Mouse (Mus musculus) MEL (cell line): ENCODE data around the gene Cited2. TPM values are rescaled to one million over a fixed set of nuclear protein-coding genes. Genes with fewer than 3 reads are reported as not detected.

ENCODE experiments used
- DNase-seq: peaks from one replicate; pipeline ENCODE4 v3.0.0; 2011; ENCODE audit warnings: low read depth, low spot score
- H3K27ac ChIP-seq: 2 replicates; pipeline ENCODE4 v1.5.1; 2012; ENCODE audit warnings: low read depth, mild to moderate bottlenecking, control low read depth, low read length, moderate library complexity; ENCODE audit not compliant: control insufficient read depth
- H3K27me3 ChIP-seq, 2 experiments: fragments of 150-350 bp in 1 of 2; sonication (generic) in 1 of 2; 2 replicates each; pipeline ENCODE4 v1.6.1; 2012; ENCODE audit warnings: low read length in 2 of 2, mild to moderate bottlenecking in 2 of 2, improper control_type of control experiment in 1 of 2, moderate library complexity in 1 of 2; ENCODE audit not compliant: insufficient read depth in 2 of 2, control insufficient read depth in 1 of 2
- H3K36me3 ChIP-seq, 2 experiments: 2 replicates each; pipeline ENCODE4 v1.6.1; 2012 to 2014; ENCODE audit warnings: low read length in 2 of 2, improper control_type of control experiment in 1 of 2, inconsistent platforms in 1 of 2, mild to moderate bottlenecking in 1 of 2; ENCODE audit not compliant: insufficient read depth in 2 of 2, control insufficient read depth in 1 of 2
- H3K4me1 ChIP-seq, 2 experiments: fragments of 150-350 bp in 1 of 2; sonication (generic) in 1 of 2; 2 replicates each; pipeline ENCODE4 v1.6.1; 2012; ENCODE audit warnings: low read length in 2 of 2, improper control_type of control experiment in 1 of 2, mild to moderate bottlenecking in 1 of 2; ENCODE audit not compliant: insufficient read depth in 2 of 2, control insufficient read depth in 1 of 2
- H3K4me3 ChIP-seq, 2 experiments: fragments of 150-350 bp in 1 of 2; sonication (generic) in 1 of 2; 2 replicates each; pipeline ENCODE4 v1.5.1; 2012; ENCODE audit warnings: low read depth in 2 of 2, low read length in 2 of 2, mild to moderate bottlenecking in 2 of 2, moderate library complexity in 2 of 2, control low read depth in 1 of 2, improper control_type of control experiment in 1 of 2; ENCODE audit not compliant: control insufficient read depth in 1 of 2, insufficient read depth in 1 of 2
- H3K79me2 ChIP-seq: 2 replicates; pipeline ENCODE4 v1.6.1; 2012; ENCODE audit warnings: mild to moderate bottlenecking, low read length, moderate library complexity; ENCODE audit not compliant: control insufficient read depth, poor library complexity, insufficient read depth
- H3K9ac ChIP-seq: 2 replicates; pipeline ENCODE4 v1.6.1; 2012; ENCODE audit warnings: low read depth, mild to moderate bottlenecking, control low read depth, low read length, moderate library complexity; ENCODE audit not compliant: control insufficient read depth, poor library complexity, severe bottlenecking
- H3K9me3 ChIP-seq: fragments of 150-350 bp; sonication (generic); replicated peaks from 2 replicates; pipeline ENCODE4 v1.6.1; 2012; ENCODE audit warnings: mild to moderate bottlenecking, low read length, improper control_type of control experiment, moderate library complexity; ENCODE audit not compliant: insufficient read depth
- BHLHE40 ChIP-seq: IDR thresholded peaks from 2 replicates; pipeline ENCODE4 v1.6.1; 2012; ENCODE audit warnings: low read depth, mild to moderate bottlenecking, inconsistent platforms, low read length, improper control_type of control experiment, borderline replicate concordance
- CHD2 ChIP-seq: IDR thresholded peaks from 2 replicates; pipeline ENCODE4 v1.6.1; 2011; ENCODE audit warnings: low read length, improper control_type of control experiment
- CTCF ChIP-seq, 3 experiments: IDR thresholded peaks in 2 of 3; conservative IDR thresholded peaks in 1 of 3; 2 replicates each; pipeline ENCODE4 v1.5.1; 2011 to 2012; ENCODE audit warnings: low read length in 3 of 3, low read depth in 2 of 3, mild to moderate bottlenecking in 2 of 3, improper control_type of control experiment in 1 of 3, inconsistent platforms in 1 of 3, mixed read lengths in 1 of 3, moderate library complexity in 1 of 3; ENCODE audit not compliant: control insufficient read depth in 1 of 3, insufficient read depth in 1 of 3, poor library complexity in 1 of 3, severe bottlenecking in 1 of 3
- E2F4 ChIP-seq: IDR thresholded peaks from 2 replicates; pipeline ENCODE4 v1.6.1; 2011; ENCODE audit warnings: low read depth, low read length, improper control_type of control experiment, borderline replicate concordance
- ELF1 ChIP-seq: IDR thresholded peaks from 2 replicates; pipeline ENCODE4 v1.6.1; 2014; ENCODE audit warnings: low read depth, mild to moderate bottlenecking, inconsistent platforms, low read length, improper control_type of control experiment, moderate library complexity
- EP300 ChIP-seq, 2 experiments: IDR thresholded peaks; 2 replicates each; pipeline ENCODE4 v1.6.1; 2011; ENCODE audit warnings: improper control_type of control experiment in 2 of 2, low read length in 2 of 2, low read depth in 1 of 2, mild to moderate bottlenecking in 1 of 2
- ETS1 ChIP-seq: IDR thresholded peaks from 2 replicates; pipeline ENCODE4 v1.6.1; 2012; ENCODE audit warnings: low read depth, mild to moderate bottlenecking, inconsistent platforms, low read length, improper control_type of control experiment, moderate library complexity
- GABPA ChIP-seq: IDR thresholded peaks from 2 replicates; pipeline ENCODE4 v1.6.1; 2012; ENCODE audit warnings: low read depth, mild to moderate bottlenecking, inconsistent platforms, low read length, improper control_type of control experiment, moderate library complexity
- GATA1 ChIP-seq: IDR thresholded peaks from 2 replicates; pipeline ENCODE4 v1.6.1; 2011; ENCODE audit warnings: low read depth, low read length, improper control_type of control experiment
- HCFC1 ChIP-seq: IDR thresholded peaks from 2 replicates; pipeline ENCODE4 v1.6.1; 2012; ENCODE audit warnings: low read depth, mild to moderate bottlenecking, inconsistent platforms, low read length, improper control_type of control experiment, moderate library complexity
- JUND ChIP-seq: IDR thresholded peaks from 2 replicates; pipeline ENCODE4 v1.6.1; 2011; ENCODE audit warnings: low read depth, mild to moderate bottlenecking, improper control_type of control experiment, low read length
- KAT2A ChIP-seq: conservative IDR thresholded peaks from 2 replicates; pipeline ENCODE4 v1.6.1; 2012; ENCODE audit warnings: low read depth, low read length, improper control_type of control experiment, inconsistent platforms
- MAX ChIP-seq: IDR thresholded peaks from 2 replicates; pipeline ENCODE4 v1.6.1; 2011; ENCODE audit warnings: low read length, improper control_type of control experiment
- MAZ ChIP-seq: IDR thresholded peaks from 2 replicates; pipeline ENCODE4 v1.6.1; 2012; ENCODE audit warnings: low read depth, mild to moderate bottlenecking, inconsistent platforms, low read length, improper control_type of control experiment
- MEF2A ChIP-seq: IDR thresholded peaks from 2 replicates; pipeline ENCODE4 v1.6.1; 2014; ENCODE audit warnings: low read depth, mild to moderate bottlenecking, inconsistent platforms, low read length, improper control_type of control experiment; ENCODE audit not compliant: poor library complexity, insufficient replicate concordance, severe bottlenecking; ENCODE audit errors: extremely low read depth
- MYB ChIP-seq: IDR thresholded peaks from 2 replicates; pipeline ENCODE4 v1.6.1; 2011; ENCODE audit warnings: mild to moderate bottlenecking, low read depth, low read length, improper control_type of control experiment
- MYC ChIP-seq: IDR thresholded peaks from 2 replicates; pipeline ENCODE4 v1.6.1; 2011; ENCODE audit warnings: low read depth, mild to moderate bottlenecking, low read length, improper control_type of control experiment, moderate library complexity
- NELFE ChIP-seq: IDR thresholded peaks from 2 replicates; pipeline ENCODE4 v1.6.1; 2011; ENCODE audit warnings: low read depth, low read length, improper control_type of control experiment
- POLR2A ChIP-seq, 2 experiments: IDR thresholded peaks; 2 replicates each; pipeline ENCODE4 v1.6.1; 2011 to 2012; ENCODE audit warnings: low read length in 2 of 2, mild to moderate bottlenecking in 2 of 2, control low read depth in 1 of 2, improper control_type of control experiment in 1 of 2, low read depth in 1 of 2, moderate library complexity in 1 of 2; ENCODE audit not compliant: control insufficient read depth in 1 of 2, insufficient read depth in 1 of 2, poor library complexity in 1 of 2
- POLR2AphosphoS2 ChIP-seq: IDR thresholded peaks from 2 replicates; pipeline ENCODE4 v1.6.1; 2011; ENCODE audit warnings: low read length, improper control_type of control experiment
- POLR2AphosphoS5 ChIP-seq: IDR thresholded peaks from 2 replicates; pipeline ENCODE4 v1.6.1; 2012; ENCODE audit warnings: low read depth, borderline replicate concordance, mild to moderate bottlenecking, inconsistent platforms, low read length, moderate library complexity, mixed read lengths
- SIN3A ChIP-seq: IDR thresholded peaks from 2 replicates; pipeline ENCODE4 v1.6.1; 2012; ENCODE audit warnings: low read length, improper control_type of control experiment, inconsistent platforms
- TAL1 ChIP-seq: IDR thresholded peaks from 2 replicates; pipeline ENCODE4 v1.6.1; 2012; ENCODE audit warnings: mild to moderate bottlenecking, inconsistent platforms, low read length, moderate library complexity, mixed read lengths
- TBP ChIP-seq: IDR thresholded peaks from 2 replicates; pipeline ENCODE4 v1.8.0; 2011; ENCODE audit warnings: low read depth, low read length, improper control_type of control experiment
- TCF12 ChIP-seq: IDR thresholded peaks from 2 replicates; pipeline ENCODE4 v1.6.1; 2014; ENCODE audit warnings: low read depth, mild to moderate bottlenecking, inconsistent platforms, low read length, improper control_type of control experiment, moderate library complexity
- UBTF ChIP-seq: IDR thresholded peaks from 2 replicates; pipeline ENCODE4 v1.6.1; 2012; ENCODE audit warnings: low read depth, mild to moderate bottlenecking, inconsistent platforms, low read length, improper control_type of control experiment, moderate library complexity, borderline replicate concordance; ENCODE audit not compliant: insufficient read depth
- USF2 ChIP-seq, 2 experiments: IDR thresholded peaks; 2 replicates each; pipeline ENCODE4 v1.6.1; 2011 to 2012; ENCODE audit warnings: improper control_type of control experiment in 2 of 2, low read length in 2 of 2, borderline replicate concordance in 1 of 2, inconsistent platforms in 1 of 2, low read depth in 1 of 2, mild to moderate bottlenecking in 1 of 2; ENCODE audit not compliant: insufficient read depth in 1 of 2
- ZC3H11A ChIP-seq: IDR thresholded peaks from 2 replicates; pipeline ENCODE4 v1.6.1; 2012; ENCODE audit warnings: low read depth, mild to moderate bottlenecking, inconsistent platforms, low read length, improper control_type of control experiment
- ZKSCAN1 ChIP-seq: IDR thresholded peaks from 2 replicates; pipeline ENCODE4 v1.6.1; 2012; ENCODE audit warnings: low read depth, mild to moderate bottlenecking, inconsistent platforms, low read length, improper control_type of control experiment, moderate library complexity
- ZMIZ1 ChIP-seq: IDR thresholded peaks from 2 replicates; pipeline ENCODE4 v1.6.1; 2012; ENCODE audit warnings: low read depth, mild to moderate bottlenecking, inconsistent platforms, low read length, improper control_type of control experiment, moderate library complexity
- ZNF384 ChIP-seq: IDR thresholded peaks from 2 replicates; pipeline ENCODE4 v1.6.1; 2012; ENCODE audit warnings: low read depth, mild to moderate bottlenecking, inconsistent platforms, low read length, improper control_type of control experiment
- polyA plus RNA-seq, 2 experiments: library from polyadenylated mRNA; stranded (reverse) in 1 of 2; unstranded in 1 of 2; fragments of >175 nt in 1 of 2; fragments of >200 nt in 1 of 2; gene quantifications; 2 replicates each; pipeline versions ENCODE4 v1.2.1 to v1.2.4; 2012; ENCODE audit warnings: low replicate concordance in 2 of 2, low read depth in 1 of 2; ENCODE audit not compliant: insufficient read length in 2 of 2, insufficient read depth in 1 of 2, missing spikeins in 1 of 2
- total RNA-seq: library from RNA; depleted of rRNA; stranded (reverse); fragments of 300-350 nt; gene quantifications from 2 replicates; pipeline ENCODE4 v1.2.3, GENCODE M21; 2012

Gene Cited2
- total and polyA plus RNA-seq, 3 experiments = 2.3 to 13.1 TPM; not detected in 1

GRCm38 (mm10) chr10:17681386-17681785 is 41.6 kb upstream of the Cited2 start:
- Histone ChIP-seq H3K27me3 (no peaks in the 10 kb centered on the region), H3K9me3 (no peaks in the 10 kb centered on the region), H3K36me3 (peaks cover 0 to 2% of the 10 kb centered on the region in 2 experiments; a peak in 2 of 4 replicates)
- DNase-seq = no peak
- no peak for TF ChIP-seq GATA1
- no peak for TF ChIP-seq UBTF
- no peak for TF ChIP-seq MYB
- no peak for TF ChIP-seq GABPA
- TF ChIP-seq MYC = no peak
- no peak for TF ChIP-seq TBP
- TF ChIP-seq, all 39 proteins: peak for 0
- no peak overlapping the region for H3K27ac ChIP-seq
- no peak overlapping the region for H3K4me3 ChIP-seq
- H3K79me2 ChIP-seq = no peaks in the 10 kb centered on the region
- no peak overlapping the region for H3K9ac ChIP-seq
- H3K4me1 ChIP-seq = peaks cover 3 to 9% of the 10 kb centered on the region in 2 experiments

GRCm38 (mm10) chr10:17683852-17684428 is 39.1 kb upstream of the Cited2 start:
- DNase-seq = peak; percentile 53
- H3K36me3 ChIP-seq = no peaks in the 10 kb centered on the region; a peak in 1 of 4 replicates
- no peaks in the 10 kb centered on the region for H3K27me3 ChIP-seq
- H3K4me3 ChIP-seq = peak overlapping the region; percentile 64 to 91
- H3K9me3 ChIP-seq = no peaks in the 10 kb centered on the region
- no peaks in the 10 kb centered on the region for H3K79me2 ChIP-seq
- H3K9ac ChIP-seq = 0 out of 2 replicates have a peak overlapping the region, but pooled peaks have one; percentile 18
- peaks cover 3 to 6% of the 10 kb centered on the region in 2 experiments for H3K4me1 ChIP-seq
- H3K27ac ChIP-seq = no peak overlapping the region
- TF ChIP-seq SIN3A (0 out of 2 replicates have a peak, but pooled peaks have one; percentile 20), MAX (no peak), TCF12 (no peak), MEF2A (no peak), HCFC1 (no peak), UBTF (no peak), BHLHE40 (no peak), TAL1 (no peak), POLR2AphosphoS5 (no peak), POLR2AphosphoS2 (no peak), ETS1 (peak; percentile 82), POLR2A (IDR thresholded peaks at IDR 0.05; ENCODE audit: control insufficient read depth in 1 of 2, insufficient read depth in 1 of 2, low read depth in 1 of 2, low read length in 2 of 2, poor library complexity in 1 of 2) (no peak), MYB (no peak), JUND (no peak), NELFE (no peak), USF2 (IDR thresholded peaks at IDR 0.05; ENCODE audit: borderline replicate concordance in 1 of 2, insufficient read depth in 1 of 2, low read depth in 1 of 2, low read length in 2 of 2) (no peak), ZMIZ1 (no peak), MYC (no peak), ZNF384 (no peak), CTCF (IDR thresholded peaks at IDR 0.05 in 2 of 3, conservative IDR thresholded peaks at IDR 0.05 in 1 of 3; ENCODE audit: control insufficient read depth in 1 of 3, insufficient read depth in 1 of 3, low read depth in 2 of 3, low read length in 3 of 3, poor library complexity in 1 of 3, severe bottlenecking in 1 of 3) (no peak), CHD2 (no peak), E2F4 (no peak), ELF1 (no peak), MAZ (no peak), KAT2A (no peak), ZC3H11A (no peak), EP300 (IDR thresholded peaks at IDR 0.05; ENCODE audit: low read depth in 1 of 2, low read length in 2 of 2) (0 out of 4 replicates have a peak, but pooled peaks of 1 of the 2 experiments have one; percentile 14), ZKSCAN1 (no peak)
